Mouse (Mus musculus): ENCODE measurements around the gene Tmem150b.

DNA sequence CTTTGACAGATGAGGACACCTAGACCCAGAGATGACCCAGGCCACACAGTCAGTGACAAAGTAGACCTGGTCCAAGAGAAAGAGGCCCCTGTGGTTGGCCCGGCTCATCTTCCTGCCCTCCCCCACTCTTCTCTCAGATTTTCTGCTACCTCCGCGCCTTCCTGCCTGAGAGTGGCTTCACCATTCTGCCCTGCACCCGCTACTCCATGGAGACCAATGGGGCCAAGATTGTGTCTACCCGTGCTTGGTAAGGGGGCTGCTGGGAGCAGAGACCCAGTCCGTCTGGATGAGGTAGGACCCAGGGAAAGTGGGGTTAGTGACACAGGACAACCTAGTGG is 17.4 kb upstream of the Tmem150b start:
- TF ChIP-seq POLR2A (IDR thresholded peaks at IDR 0.05; ENCODE audit: control insufficient read depth in 1 of 2, insufficient read depth in 1 of 2, low read depth in 1 of 2, low read length in 2 of 2, poor library complexity in 1 of 2) (no peak), SMC3 (IDR thresholded peaks at IDR 0.05; ENCODE audit: low read depth, low read length) (no peak), POLR2AphosphoS2 (IDR thresholded peaks at IDR 0.05; ENCODE audit: low read length) (no peak), MAX (IDR thresholded peaks at IDR 0.05; ENCODE audit: low read length) (no peak), TCF12 (IDR thresholded peaks at IDR 0.05; ENCODE audit: low read depth, low read length) (no peak), CTCF (IDR thresholded peaks at IDR 0.05 in 2 of 3, conservative IDR thresholded peaks at IDR 0.05 in 1 of 3; ENCODE audit: control insufficient read depth in 1 of 3, insufficient read depth in 1 of 3, low read depth in 2 of 3, low read length in 3 of 3, poor library complexity in 1 of 3, severe bottlenecking in 1 of 3) (no peak), TAL1 (IDR thresholded peaks at IDR 0.05; ENCODE audit: low read length) (no peak), EP300 (IDR thresholded peaks at IDR 0.05; ENCODE audit: low read depth in 1 of 2, low read length in 2 of 2) (no peak), ZKSCAN1 (IDR thresholded peaks at IDR 0.05; ENCODE audit: low read depth, low read length) (no peak), ZMIZ1 (IDR thresholded peaks at IDR 0.05; ENCODE audit: low read depth, low read length) (no peak), CHD1 (IDR thresholded peaks at IDR 0.05; ENCODE audit: low read depth, low read length) (no peak), HCFC1 (IDR thresholded peaks at IDR 0.05; ENCODE audit: low read depth, low read length) (no peak), RAD21 (IDR thresholded peaks at IDR 0.05; ENCODE audit: low read depth, low read length) (no peak), GABPA (IDR thresholded peaks at IDR 0.05; ENCODE audit: low read depth, low read length) (no peak)

Measured in MEL (cell line).